Mouse (Mus musculus) E14TG2a.4 (cell line): Measurements from ENCODE around the gene Col25a1.

Experiments
- CTCF ChIP-seq: conservative IDR thresholded peaks from 2 replicates; pipeline ENCODE4 v1.5.1; 2014; ENCODE audit warnings: low read length
- NANOG ChIP-seq: IDR thresholded peaks from 2 replicates; pipeline ENCODE4 v1.6.1; 2014; ENCODE audit warnings: borderline replicate concordance, low read length, mixed read lengths
- POU5F1 ChIP-seq: IDR thresholded peaks from 2 replicates; pipeline ENCODE4 v1.6.1; 2014; ENCODE audit warnings: low read length, borderline replicate concordance

DNA sequence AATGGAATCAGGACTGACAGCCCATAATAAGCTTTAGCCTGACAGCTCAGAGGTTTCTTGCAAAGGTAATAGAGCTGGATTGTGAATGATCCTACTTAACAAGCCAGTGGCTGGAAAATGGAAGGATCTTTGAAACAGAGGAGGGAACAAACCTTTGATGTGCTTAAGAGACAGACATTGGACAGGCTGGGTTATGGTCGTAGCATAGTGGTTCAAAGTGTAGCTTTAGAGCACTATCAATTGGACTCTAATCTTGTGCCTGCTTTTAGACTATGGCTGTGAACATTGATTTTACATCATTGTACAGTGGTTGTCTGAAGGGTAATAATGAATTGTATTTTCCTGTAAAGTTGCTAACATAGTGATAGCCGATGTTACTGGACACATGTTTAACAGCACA is 86.4 kb downstream of the Col25a1 start:
- TF ChIP-seq POU5F1 (no peak), CTCF (no peak), NANOG (no peak)
